Mouse (Mus musculus) adrenal gland, postnatal 10 days (tissue): ENCODE measurements around the gene Zfp106. TPM values are rescaled to one million over a fixed set of nuclear protein-coding genes. Genes with fewer than 3 reads are reported as not detected.

Experiments used
- DNase-seq: peaks from one replicate; pipeline ENCODE4 v3.0.0; 2021; ENCODE audit warnings: mixed read lengths
- total RNA-seq, 2 experiments: library from RNA; stranded (reverse); gene quantifications; 2 replicates each; pipeline ENCODE4 v1.2.3; 2021

The Zfp106 gene
- total RNA-seq, 2 experiments from 2014 or later, result 85.6 to 107 TPM

- no peak for DNase-seq
These were observed 6.8 kb downstream of the Zfp106 start for GRCm38 (mm10) chr2:120556868-120557267.

- DNase-seq, result no peak
These were observed 18.9 kb downstream of the Zfp106 start for GRCm38 (mm10) chr2:120544732-120545131.

GRCm38 (mm10) chr2:120539778-120540208, 23.9 kb downstream of the Zfp106 start:
- DNase-seq, result peak; percentile 73

GRCm38 (mm10) chr2:120539333-120539732, 24.3 kb downstream of the Zfp106 start:
- DNase-seq, result peak; percentile 20

GRCm38 (mm10) chr2:120531223-120531622, 32.4 kb downstream of the Zfp106 start:
- no peak for DNase-seq

- no peak for DNase-seq
These were observed 34.1 kb downstream of the Zfp106 start for GRCm38 (mm10) chr2:120529531-120529930.

GRCm38 (mm10) chr2:120526771-120527170, 36.9 kb downstream of the Zfp106 start:
- no peak for DNase-seq

GRCm38 (mm10) chr2:120518547-120519210, 45.0 kb downstream of the Zfp106 start:
- no peak for DNase-seq

GRCm38 (mm10) chr2:120514181-120514580, 49.5 kb downstream of the Zfp106 start:
- DNase-seq, result no peak

- DNase-seq, result no peak
These were observed 59.7 kb downstream of the Zfp106 start for GRCm38 (mm10) chr2:120503992-120504391.

GRCm38 (mm10) chr2:120503094-120503493, 60.5 kb downstream of the Zfp106 start:
- DNase-seq, result no peak

GRCm38 (mm10) chr2:120502605-120502990, 61.0 kb downstream of the Zfp106 start:
- peak; percentile 68 for DNase-seq

GRCm38 (mm10) chr2:120501931-120502604, 61.6 kb downstream of the Zfp106 start:
- no peak for DNase-seq

- DNase-seq, result no peak
These were observed 62.3 kb downstream of the Zfp106 start for GRCm38 (mm10) chr2:120501136-120501918.

- DNase-seq, result no peak
These were observed 63.6 kb downstream of the Zfp106 start for GRCm38 (mm10) chr2:120499971-120500471.

- DNase-seq, result no peak
These were observed 67.1 kb downstream of the Zfp106 start for GRCm38 (mm10) chr2:120496511-120496910.

GRCm38 (mm10) chr2:120493254-120493653, 70.4 kb downstream of the Zfp106 start:
- DNase-seq, result no peak

- no peak for DNase-seq
These were observed 79.4 kb downstream of the Zfp106 start for GRCm38 (mm10) chr2:120484241-120484640.

- DNase-seq, result no peak
These were observed 80.9 kb downstream of the Zfp106 start for GRCm38 (mm10) chr2:120482506-120483389.

- no peak for DNase-seq
These were observed 81.7 kb downstream of the Zfp106 start for GRCm38 (mm10) chr2:120481921-120482320.

- DNase-seq, result peak; percentile 85
These were observed 85.0 kb downstream of the Zfp106 start for GRCm38 (mm10) chr2:120478600-120478999.
